Mouse (Mus musculus): ENCODE measurements around the gene Cep250.

- TF ChIP-seq CTCF (IDR thresholded peaks at IDR 0.05; ENCODE audit: insufficient read depth, low read length): no peak
- no peak for TF ChIP-seq POLR2A (IDR thresholded peaks at IDR 0.05; ENCODE audit: borderline replicate concordance, extremely low read depth, low read depth, low read length)
Observed at GRCm38 (mm10) chr2:155973348-155973747, 17.1 kb downstream of the Cep250 start.
